Mouse (Mus musculus) E14TG2a.4 (cell line): ENCODE results near the gene Slc4a1ap.

Experiments used
- CTCF ChIP-seq: conservative IDR thresholded peaks from 2 replicates; pipeline ENCODE4 v1.5.1; 2014; ENCODE audit warnings: low read length
- NANOG ChIP-seq: IDR thresholded peaks from 2 replicates; pipeline ENCODE4 v1.6.1; 2014; ENCODE audit warnings: borderline replicate concordance, low read length, mixed read lengths
- POU5F1 ChIP-seq: IDR thresholded peaks from 2 replicates; pipeline ENCODE4 v1.6.1; 2014; ENCODE audit warnings: low read length, borderline replicate concordance

DNA sequence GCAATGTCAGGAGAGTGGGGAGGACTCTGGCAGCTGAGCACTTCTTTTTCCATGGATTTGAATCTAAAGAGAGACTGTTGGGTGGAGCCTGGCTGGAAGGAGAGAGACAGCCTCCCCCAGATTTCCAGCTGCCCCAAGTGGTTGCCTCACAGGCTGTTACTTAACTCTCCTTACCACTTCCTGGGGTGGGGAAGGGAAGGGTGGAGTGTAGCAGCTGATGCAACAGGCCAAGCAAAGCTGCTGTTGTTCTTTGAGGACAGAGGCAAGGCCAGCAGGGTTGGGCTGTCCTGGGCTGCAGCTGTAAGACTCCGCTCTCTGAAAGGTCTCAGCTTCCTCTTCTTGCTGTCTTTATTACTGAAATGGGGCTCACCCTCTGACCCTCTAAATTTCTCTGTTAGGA is 75.6 kb downstream of the Slc4a1ap start:
- no peak for TF ChIP-seq CTCF
- TF ChIP-seq POU5F1 = no peak
- TF ChIP-seq NANOG = no peak
